Mouse (Mus musculus) kidney, embryonic 14.5 days (tissue): ENCODE measurements around the gene P2ry1. TPM values are rescaled to one million over a fixed set of nuclear protein-coding genes. Genes with fewer than 3 reads are reported as not detected.
A peak's percentile ranks its signal among the peaks of the same experiment; 100 is the strongest.

Source experiments
- ATAC-seq: fragments of 200-750 bp; cut with Nextera tagmentation; 2 replicates; pipeline ENCODE4 v1.8.0; 2017; ENCODE audit warnings: moderate number of reproducible peaks, mild to moderate bottlenecking, moderate TSS enrichment, moderate library complexity; ENCODE audit not compliant: low FRiP score, low TSS enrichment
- H3K27ac ChIP-seq: fragments of 300-500 bp; sonication (generic); 2 replicates; pipeline ENCODE4 v1.5.1; 2014; ENCODE audit warnings: low read depth, mild to moderate bottlenecking, low read length, moderate library complexity, mixed read lengths
- H3K27me3 ChIP-seq: fragments of 300-500 bp; sonication (generic); 2 replicates; pipeline ENCODE4 v1.6.1; 2014; ENCODE audit warnings: mild to moderate bottlenecking, low read length; ENCODE audit not compliant: control insufficient read depth, insufficient read depth
- H3K36me3 ChIP-seq: fragments of 300-500 bp; sonication (generic); 2 replicates; pipeline ENCODE4 v1.6.1; 2014; ENCODE audit warnings: low read length, mixed read lengths; ENCODE audit not compliant: control insufficient read depth, insufficient read depth
- H3K4me1 ChIP-seq: fragments of 300-500 bp; sonication (generic); 2 replicates; pipeline ENCODE4 v1.6.1; 2014; ENCODE audit warnings: low read length, mixed read lengths; ENCODE audit not compliant: control insufficient read depth, insufficient read depth
- H3K4me2 ChIP-seq: fragments of 300-500 bp; sonication (generic); replicated peaks from 2 replicates; pipeline ENCODE4 v1.6.1; 2014; ENCODE audit warnings: low read depth, mild to moderate bottlenecking, low read length
- H3K4me3 ChIP-seq: fragments of 300-500 bp; sonication (generic); 2 replicates; pipeline ENCODE4 v1.5.1; 2014; ENCODE audit warnings: mild to moderate bottlenecking, low read length
- H3K9ac ChIP-seq: fragments of 300-500 bp; sonication (generic); 2 replicates; pipeline ENCODE4 v1.6.1; 2014; ENCODE audit warnings: low read depth, mild to moderate bottlenecking, low read length, moderate library complexity
- H3K9me3 ChIP-seq: fragments of 300-500 bp; sonication (generic); 2 replicates; pipeline ENCODE4 v1.6.1; 2016; ENCODE audit warnings: low read length; ENCODE audit not compliant: control insufficient read depth
- WGBS: fragments of 180-500 bp; shearing (Covaris S2); extraction: QIAGEN DNeasy Blood & Tissue Kit; methylation state at CpG from one replicate; pipeline ENCODE4 v1.1.7; 2014; 5-methylcytosine and 5-hydroxymethylcytosine counted together
- polyA plus RNA-seq: library from polyadenylated mRNA; unstranded; fragments of >200 nt; fragmentation: Nextera tagmentation; extraction: Ambion mirVana; gene quantifications from 2 replicates; pipeline ENCODE4 v1.2.1, GENCODE M21; 2014

P2ry1 gene
- polyA plus RNA-seq: 1.8 and 2.6 TPM in 2 replicates

DNA sequence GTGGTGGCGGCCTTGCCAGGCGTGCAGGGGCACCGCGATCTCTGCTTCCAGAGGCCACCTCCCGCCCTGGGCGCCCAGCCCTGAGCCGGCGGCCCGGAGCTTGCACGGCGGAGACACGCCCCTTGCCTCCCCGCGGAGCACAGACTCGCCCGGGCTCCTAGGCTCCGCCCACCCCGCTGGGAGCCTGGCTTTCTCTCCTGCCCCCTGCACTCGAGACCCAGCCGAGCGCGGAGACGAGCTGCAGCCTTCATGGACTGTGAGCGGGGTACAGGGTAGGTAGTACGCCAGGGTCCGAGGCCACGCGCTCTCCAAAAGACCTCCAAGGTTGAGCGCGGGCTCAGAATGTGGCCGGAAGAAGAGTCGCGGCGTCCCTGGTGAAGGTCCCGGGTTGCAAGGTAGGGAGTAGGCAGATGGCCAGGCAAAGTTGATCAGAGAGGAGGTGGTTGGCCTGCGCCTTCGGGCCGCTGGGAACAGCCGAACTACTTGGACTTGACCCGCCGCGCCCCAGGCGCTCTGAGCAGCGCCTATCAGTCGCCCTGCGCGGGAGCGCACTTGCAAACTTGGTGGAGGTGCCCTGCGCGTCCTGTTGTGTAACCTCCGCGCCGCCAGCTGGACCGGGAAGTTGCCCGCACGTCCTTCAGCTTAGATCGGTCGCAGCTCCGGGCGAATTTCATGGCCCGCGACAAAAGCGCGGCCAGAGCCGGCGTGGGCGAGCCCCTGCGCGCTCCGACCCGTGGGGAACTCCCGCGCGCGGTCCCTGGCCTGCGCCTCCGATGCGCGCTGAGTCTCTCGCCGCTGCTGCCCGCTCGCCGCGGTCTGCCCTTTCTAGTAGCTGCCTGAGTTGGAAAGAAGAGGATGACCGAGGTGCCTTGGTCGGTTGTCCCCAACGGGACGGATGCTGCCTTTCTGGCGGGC, at the start of gene P2ry1:
TSS of gene P2ry1 (plus strand) at position 209 of the 915 bp plus-strand sequence.
- WGBS: under 1% methylated on average over 90 of the region's 90 CpGs
- H3K4me2 ChIP-seq: peak within 1 kb of the TSS; percentile 70
- H3K36me3 ChIP-seq: no peaks in the 10 kb centered on the region
- peak; percentile 99 for ATAC-seq
- peaks cover 13% of the 10 kb centered on the region for H3K27me3 ChIP-seq
- H3K4me3 ChIP-seq: peak within 1 kb of the TSS; percentile 66
- H3K27ac ChIP-seq: no peak within 1 kb of the TSS
- peak within 1 kb of the TSS; percentile 63 for H3K9ac ChIP-seq
- no peaks in the 10 kb centered on the region for H3K4me1 ChIP-seq
- no peaks in the 10 kb centered on the region for H3K9me3 ChIP-seq

DNA sequence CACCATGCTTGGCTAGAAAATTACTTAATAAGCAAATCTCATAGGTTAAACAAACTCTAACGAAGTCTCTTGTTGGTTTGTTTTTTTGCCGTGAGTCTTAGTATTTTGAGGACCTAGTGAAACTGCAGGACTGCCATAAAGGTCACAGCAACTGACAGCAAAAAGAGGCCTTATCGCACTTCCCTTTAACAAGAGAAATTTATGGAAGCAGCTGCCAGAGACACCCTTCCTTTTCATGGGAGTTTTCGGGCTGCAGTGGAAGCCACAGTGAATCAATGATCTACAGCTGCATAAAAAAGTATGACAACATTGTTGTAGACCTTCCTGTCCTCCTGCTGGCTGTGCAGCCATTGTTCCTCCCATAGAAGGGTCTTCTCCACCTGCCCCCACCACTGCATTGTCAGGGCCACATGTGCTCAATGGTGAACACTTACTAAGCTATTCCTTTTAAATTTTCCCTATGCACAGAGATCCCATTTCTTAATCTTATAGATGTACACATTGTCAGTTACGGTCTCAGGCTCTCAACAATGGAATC, 49.3 kb upstream of the P2ry1 start:
- Histone ChIP-seq H3K36me3 (no peaks in the 10 kb centered on the region), H3K9ac (no peak overlapping the region), H3K4me1 (no peaks in the 10 kb centered on the region), H3K4me2 (no peak overlapping the region), H3K9me3 (no peaks in the 10 kb centered on the region), H3K27me3 (no peaks in the 10 kb centered on the region), H3K4me3 (no peak overlapping the region), H3K27ac (no peak overlapping the region)
- WGBS: 51% methylated on average over 5 of the region's 5 CpGs
- ATAC-seq: no peak

DNA sequence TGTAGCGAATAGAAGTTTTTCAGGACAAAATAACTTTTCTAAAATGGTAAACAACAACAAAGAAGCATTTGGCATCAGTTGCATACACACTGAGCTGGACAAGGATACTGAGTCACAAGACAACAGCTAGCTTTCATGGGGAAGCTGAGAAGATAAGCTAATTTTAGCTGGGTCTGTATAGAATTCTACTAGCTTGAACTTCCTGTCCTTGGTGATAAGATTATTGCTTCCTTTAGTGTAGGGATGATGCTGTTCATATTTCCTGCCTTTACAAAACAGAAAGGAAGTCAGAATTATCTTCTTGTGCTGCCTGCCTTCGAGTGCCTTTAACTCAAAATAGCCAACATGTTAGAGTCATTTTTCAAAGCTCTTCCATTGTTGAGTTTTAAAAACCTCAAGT, 48.5 kb upstream of the P2ry1 start:
- Histone ChIP-seq H3K9ac (no peak overlapping the region), H3K36me3 (no peaks in the 10 kb centered on the region), H3K4me1 (no peaks in the 10 kb centered on the region), H3K4me2 (no peak overlapping the region), H3K4me3 (no peak overlapping the region), H3K27ac (no peak overlapping the region), H3K27me3 (no peaks in the 10 kb centered on the region), H3K9me3 (no peaks in the 10 kb centered on the region)
- no peak for ATAC-seq
- 77% methylated on average over 2 of the region's 2 CpGs for whole genome bisulfite sequencing

DNA sequence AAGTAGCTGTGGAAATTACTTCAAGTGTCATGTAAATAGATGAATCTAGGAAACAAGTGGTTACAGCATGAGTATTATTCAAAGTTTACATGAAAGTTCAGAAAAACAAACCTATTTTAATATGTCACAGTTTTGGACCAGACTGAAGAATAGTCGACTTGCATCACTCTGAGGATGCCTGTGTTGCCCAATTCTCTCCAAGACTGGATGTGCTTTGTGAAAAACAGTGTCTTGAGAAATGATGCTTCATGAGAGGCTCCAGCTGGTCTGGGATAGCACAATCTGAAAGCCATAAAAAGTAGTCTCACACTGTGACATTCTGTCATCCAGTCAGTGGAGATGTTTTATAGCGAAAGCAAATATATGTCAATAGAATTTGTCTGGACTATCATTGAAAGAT, 43.8 kb upstream of the P2ry1 start:
- no peak overlapping the region for H3K27ac ChIP-seq
- H3K27me3 ChIP-seq: no peaks in the 10 kb centered on the region
- no peaks in the 10 kb centered on the region for H3K36me3 ChIP-seq
- ATAC-seq: no peak
- H3K9ac ChIP-seq: no peak overlapping the region
- 85% methylated on average over 2 of the region's 2 CpGs for WGBS
- no peaks in the 10 kb centered on the region for H3K4me1 ChIP-seq
- no peaks in the 10 kb centered on the region for H3K9me3 ChIP-seq
- H3K4me3 ChIP-seq: no peak overlapping the region
- no peak overlapping the region for H3K4me2 ChIP-seq

DNA sequence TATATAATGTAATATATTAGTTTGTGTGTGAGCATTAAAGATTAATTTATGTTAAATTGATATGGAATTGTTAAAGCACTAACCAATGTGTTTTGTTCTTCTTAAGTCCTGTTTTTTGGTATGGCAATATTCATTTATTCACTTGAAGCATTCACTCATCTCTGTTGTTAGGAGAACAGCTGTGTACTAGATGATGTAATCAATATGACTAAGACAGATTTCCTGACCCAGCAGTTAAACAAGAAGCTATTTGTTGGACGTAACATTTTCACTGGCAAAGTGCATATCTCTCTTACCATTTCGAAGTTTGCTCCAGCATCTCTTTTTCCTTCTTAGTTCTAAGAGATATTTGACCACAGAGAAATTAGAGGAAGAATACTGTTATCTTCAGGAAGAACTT, 37.5 kb upstream of the P2ry1 start:
- Histone ChIP-seq H3K27ac (no peak overlapping the region), H3K4me1 (no peaks in the 10 kb centered on the region), H3K36me3 (no peaks in the 10 kb centered on the region), H3K9ac (no peak overlapping the region), H3K4me3 (no peak overlapping the region), H3K4me2 (no peak overlapping the region), H3K9me3 (no peaks in the 10 kb centered on the region), H3K27me3 (no peaks in the 10 kb centered on the region)
- ATAC-seq: no peak
- WGBS: 83% methylated on average over 2 of the region's 2 CpGs

DNA sequence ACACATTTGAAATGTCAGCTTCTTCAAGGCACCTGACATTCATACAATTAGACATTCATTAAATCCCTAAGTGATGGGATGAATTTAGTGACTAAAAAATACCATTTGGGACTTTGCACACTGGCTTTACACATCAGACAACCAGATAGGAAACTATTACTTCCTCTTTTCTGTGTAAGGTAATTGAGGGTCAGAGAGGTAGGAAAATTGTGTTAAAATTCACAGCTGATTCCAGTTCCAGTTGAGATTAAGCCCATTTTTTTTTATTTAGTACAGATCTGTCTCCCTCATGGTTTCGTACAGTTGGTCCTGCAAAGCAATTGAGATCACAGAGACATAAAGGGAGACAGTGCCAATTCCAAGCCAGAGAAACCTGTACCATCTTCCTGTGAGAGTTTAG, 27.7 kb upstream of the P2ry1 start:
- Histone ChIP-seq H3K36me3 (no peaks in the 10 kb centered on the region), H3K27me3 (no peaks in the 10 kb centered on the region), H3K9ac (no peak overlapping the region), H3K9me3 (no peaks in the 10 kb centered on the region), H3K4me3 (no peak overlapping the region), H3K4me2 (no peak overlapping the region), H3K27ac (no peak overlapping the region), H3K4me1 (no peaks in the 10 kb centered on the region)
- no peak for ATAC-seq
- 97% methylated on average over 1 of the region's 1 CpGs for WGBS

DNA sequence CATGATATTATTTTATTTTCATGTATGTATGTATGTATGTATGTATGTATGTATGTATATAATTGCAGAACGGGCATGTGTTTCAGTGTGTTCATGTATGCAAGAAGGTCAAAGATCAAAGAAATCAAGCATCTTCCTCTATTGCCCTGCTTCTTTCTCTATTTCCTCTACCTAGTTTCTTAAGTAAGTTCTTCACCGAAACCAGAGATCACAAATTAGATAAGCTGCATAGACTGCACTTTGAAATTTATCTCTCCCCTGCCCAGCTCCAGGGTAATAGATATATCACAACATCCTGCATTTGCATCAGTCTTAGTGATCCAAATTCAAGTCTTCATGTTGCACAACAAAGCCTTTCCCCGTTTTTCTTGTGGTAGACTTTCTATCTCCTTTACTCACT, 20.5 kb upstream of the P2ry1 start:
- 72% methylated on average over 3 of the region's 3 CpGs for WGBS
- Histone ChIP-seq H3K27ac (no peak overlapping the region), H3K27me3 (no peaks in the 10 kb centered on the region), H3K9me3 (no peaks in the 10 kb centered on the region), H3K9ac (no peak overlapping the region), H3K4me1 (no peaks in the 10 kb centered on the region), H3K4me3 (no peak overlapping the region), H3K36me3 (no peaks in the 10 kb centered on the region), H3K4me2 (no peak overlapping the region)
- ATAC-seq: no peak

DNA sequence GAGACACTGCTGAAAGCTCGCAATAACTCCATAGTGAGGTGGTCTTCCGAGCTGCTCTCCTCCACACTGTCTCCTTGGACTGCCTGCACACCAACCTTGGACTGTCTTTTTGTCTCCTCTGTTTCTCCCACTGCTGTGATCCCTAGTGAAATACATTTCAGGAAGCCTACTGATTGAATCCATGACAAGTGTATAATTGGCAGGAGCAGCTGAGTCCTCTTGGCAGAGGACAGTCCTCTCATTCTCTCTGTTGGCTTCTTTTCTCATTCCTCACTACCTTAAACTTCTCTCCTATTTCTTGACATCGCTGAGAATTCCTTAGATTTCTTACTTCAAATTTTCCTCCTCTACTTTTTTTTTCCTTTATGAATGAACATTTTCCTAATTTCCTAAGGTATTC, 4.5 kb upstream of the P2ry1 start:
- H3K4me1 ChIP-seq: no peaks in the 10 kb centered on the region
- H3K4me2 ChIP-seq: no peak overlapping the region
- no peaks in the 10 kb centered on the region for H3K9me3 ChIP-seq
- H3K36me3 ChIP-seq: no peaks in the 10 kb centered on the region
- 77% methylated on average over 3 of the region's 3 CpGs for WGBS
- no peak overlapping the region for H3K9ac ChIP-seq
- H3K27ac ChIP-seq: no peak overlapping the region
- H3K4me3 ChIP-seq: no peak overlapping the region
- peaks cover 2% of the 10 kb centered on the region for H3K27me3 ChIP-seq
- no peak for ATAC-seq

DNA sequence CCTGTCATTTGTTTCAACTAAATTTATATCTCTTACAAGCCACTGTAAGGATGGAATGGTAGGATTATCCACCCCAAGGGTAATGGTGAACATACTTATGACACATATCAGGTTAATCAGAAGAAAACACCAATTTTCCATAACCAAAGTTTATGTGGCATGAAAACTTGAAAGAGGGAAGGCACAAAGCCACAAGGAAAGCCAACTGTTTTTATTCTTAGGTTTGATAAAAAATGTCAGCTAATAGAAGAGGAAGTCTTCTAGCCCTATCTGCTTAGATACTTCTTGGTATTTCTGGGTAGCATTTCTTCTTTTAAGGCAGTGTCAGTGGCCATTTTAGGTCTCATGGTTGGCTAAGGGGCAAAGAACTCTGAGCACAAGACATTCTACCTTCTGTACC, 2.9 kb upstream of the P2ry1 start:
- H3K4me2 ChIP-seq: no peak overlapping the region
- H3K4me1 ChIP-seq: no peaks in the 10 kb centered on the region
- H3K9ac ChIP-seq: no peak overlapping the region
- no peak for ATAC-seq
- H3K9me3 ChIP-seq: no peaks in the 10 kb centered on the region
- no peak overlapping the region for H3K27ac ChIP-seq
- H3K4me3 ChIP-seq: no peak overlapping the region
- H3K27me3 ChIP-seq: peaks cover 10% of the 10 kb centered on the region
- no peaks in the 10 kb centered on the region for H3K36me3 ChIP-seq
